Mouse (Mus musculus): ENCODE results near the gene Cchcr1.

The Cchcr1 gene

DNA sequence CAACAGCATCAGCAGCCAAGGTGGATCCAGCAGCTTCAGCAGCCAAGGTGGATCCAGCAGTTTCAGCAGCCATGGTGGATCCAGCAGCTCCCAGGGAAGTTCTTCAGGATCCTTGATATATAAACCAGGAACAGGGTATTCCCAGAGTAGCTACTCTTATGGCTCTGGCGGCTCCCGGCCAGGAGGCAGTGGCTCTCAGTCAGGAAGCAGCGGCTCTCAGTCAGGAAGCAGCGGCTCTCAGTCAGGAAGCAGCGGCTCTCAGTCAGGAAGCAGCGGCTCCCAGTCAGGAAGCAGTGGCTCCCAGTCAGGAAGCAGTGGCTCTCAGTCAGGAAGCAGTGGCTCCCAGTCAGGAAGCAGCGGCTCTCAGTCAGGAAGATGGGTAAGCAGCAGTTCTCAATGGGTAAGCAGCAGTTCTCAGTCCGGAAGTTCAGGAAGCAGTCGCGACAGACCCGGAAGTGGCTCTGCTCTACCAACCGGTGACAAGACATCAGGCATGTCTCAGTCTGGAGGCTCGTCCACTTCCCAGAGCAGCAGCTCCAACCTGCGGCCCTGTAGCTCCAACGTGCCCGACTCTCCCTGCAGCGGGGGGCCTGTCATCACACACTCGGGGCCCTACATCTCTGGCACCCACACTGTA, 38.0 kb downstream of the Cchcr1 start:
- in situ Hi-C loops (cut with MboI, MseI) = loop anchor here (5.0 kb wide), 1 partner anchor 62 kb away; no protein-coding TSS in a partner anchor

DNA sequence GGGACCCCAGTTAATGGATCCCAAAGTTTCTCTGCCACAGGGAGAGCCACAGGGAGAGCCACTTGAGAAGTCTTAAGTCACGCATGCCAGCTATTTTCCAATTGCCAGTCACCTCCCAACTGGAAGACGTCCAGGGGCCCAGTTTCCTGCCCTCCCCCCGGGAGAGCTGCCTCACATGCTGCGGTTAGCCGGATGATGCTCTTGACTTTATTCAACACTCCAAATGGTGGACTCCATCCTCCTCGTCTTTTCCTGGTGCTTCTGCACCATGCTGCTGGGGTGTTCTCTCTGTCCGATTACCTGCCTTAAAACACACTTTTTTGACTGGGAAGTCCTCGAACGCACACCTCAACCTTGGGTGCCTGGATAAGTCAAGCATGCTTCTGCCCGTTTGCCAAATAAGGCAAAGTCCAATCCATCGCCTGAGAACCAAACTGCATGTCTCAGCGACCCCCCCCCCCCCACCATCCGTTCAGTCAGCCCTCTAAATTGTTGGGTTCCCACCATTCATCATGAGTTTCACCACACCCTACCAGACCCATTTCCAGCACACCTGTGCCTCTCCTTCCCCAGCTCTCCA, 39.4 kb downstream of the Cchcr1 start:
- in situ Hi-C loops (cut with MboI, MseI) = no loop called here

DNA sequence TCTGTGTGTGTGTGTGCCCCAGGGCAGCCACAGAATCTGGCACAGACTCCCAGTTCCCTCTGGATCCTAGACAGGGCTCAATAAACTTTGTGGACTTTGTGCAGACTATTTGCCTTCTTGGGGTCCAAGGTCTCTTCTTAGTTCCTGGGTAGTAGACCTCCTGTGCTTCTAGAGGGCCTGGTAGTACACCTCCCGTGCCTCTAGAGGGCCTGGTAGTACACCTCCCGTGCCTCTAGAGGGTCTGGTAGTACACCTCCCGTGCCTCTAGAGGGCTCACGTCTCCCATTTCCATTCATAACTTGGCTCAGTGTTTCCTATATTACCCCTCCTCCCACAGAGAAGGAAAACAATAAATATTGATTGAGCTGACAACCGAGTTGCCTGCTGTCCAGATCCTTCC, 39.9 kb downstream of the Cchcr1 start:
- in situ Hi-C loops (cut with MboI, MseI) = no loop called here

DNA sequence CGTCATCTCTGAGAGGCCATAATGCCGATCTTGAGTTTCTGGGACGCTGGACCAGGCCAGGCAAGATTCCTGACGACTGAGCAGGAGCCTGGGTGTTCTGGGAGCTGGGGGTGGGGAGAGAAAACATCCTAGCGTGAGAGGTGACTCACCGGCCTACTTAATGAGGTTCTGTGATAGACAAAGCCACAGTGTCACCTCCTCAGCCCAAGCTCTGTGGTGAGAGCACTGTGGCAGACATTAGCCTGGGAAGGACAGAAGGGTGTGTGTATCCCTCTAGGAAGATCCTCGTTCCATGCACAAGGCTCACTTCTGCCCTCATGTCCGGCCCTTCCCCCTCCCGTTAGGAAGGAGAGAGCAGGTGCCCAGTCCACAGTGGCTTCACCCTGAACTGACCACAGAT, 40.5 kb downstream of the Cchcr1 start:
- in situ Hi-C loops (cut with MboI, MseI) = no loop called here

DNA sequence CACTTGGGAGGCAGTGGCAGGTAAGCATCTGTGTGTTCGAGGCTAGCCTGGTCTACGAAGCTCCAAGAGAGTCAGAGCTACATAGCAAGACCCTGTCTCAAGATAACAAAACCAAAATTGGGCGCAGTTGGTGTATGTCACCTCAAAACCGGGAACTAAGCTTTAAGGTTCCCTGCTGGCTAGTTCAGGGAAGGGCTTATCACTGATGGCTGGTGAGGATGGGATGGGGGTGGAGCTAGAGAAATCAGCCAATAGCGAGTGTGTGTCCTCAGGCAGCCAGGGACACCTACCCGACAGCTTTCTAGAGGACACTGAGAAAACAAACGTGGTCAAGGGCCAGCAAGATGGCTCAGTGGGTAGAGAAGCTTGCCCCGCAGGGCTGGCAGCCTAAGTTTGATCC, 41.3 kb downstream of the Cchcr1 start:
- in situ Hi-C loops (cut with MboI, MseI) = no loop called here

DNA sequence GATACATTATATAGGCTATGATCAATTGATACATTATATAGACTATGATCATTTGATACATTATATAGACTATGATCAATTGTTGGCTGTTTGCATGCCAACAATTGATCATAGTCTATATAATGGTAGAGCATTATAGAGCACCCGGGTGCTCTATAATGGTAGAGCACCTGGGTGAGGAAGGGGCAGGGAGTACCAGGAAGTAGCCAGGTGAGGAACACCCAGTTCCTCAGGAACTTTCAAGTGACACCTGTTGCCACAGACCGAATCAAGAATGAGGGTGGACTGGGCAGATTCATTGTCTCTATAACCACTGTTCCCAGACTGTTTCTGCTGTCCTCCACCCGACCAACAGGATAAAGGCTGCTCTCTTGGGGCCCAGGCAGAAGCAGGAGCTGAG, 50.2 kb downstream of the Cchcr1 start, which contains the start of gene 2300002M23Rik:
Gene 2300002M23Rik (plus strand): TSS at position 301 of the 400 bp plus-strand sequence.
- in situ Hi-C loops (cut with MboI, MseI) = no loop called here

DNA sequence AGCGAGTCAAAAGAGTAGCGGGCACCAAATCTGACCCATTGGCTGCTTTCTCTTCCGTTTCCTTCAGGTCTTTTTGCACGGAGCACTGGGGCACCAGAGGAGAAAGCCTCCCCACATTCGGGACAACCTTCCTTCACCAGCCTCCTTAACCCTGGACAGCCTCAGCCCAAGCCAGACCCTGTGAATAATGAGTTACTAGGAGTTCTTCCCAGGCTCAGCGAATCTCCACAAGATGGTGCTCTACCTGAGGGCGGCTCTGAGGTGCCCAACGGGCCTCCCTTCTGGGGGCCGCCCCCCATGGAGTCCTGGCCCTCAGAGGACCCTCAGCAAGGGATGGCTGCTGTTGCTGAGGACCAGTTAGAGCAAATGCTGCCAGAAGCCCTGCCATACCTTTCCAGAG, 50.9 kb downstream of the Cchcr1 start:
- in situ Hi-C loops (cut with MboI, MseI) = no loop called here

DNA sequence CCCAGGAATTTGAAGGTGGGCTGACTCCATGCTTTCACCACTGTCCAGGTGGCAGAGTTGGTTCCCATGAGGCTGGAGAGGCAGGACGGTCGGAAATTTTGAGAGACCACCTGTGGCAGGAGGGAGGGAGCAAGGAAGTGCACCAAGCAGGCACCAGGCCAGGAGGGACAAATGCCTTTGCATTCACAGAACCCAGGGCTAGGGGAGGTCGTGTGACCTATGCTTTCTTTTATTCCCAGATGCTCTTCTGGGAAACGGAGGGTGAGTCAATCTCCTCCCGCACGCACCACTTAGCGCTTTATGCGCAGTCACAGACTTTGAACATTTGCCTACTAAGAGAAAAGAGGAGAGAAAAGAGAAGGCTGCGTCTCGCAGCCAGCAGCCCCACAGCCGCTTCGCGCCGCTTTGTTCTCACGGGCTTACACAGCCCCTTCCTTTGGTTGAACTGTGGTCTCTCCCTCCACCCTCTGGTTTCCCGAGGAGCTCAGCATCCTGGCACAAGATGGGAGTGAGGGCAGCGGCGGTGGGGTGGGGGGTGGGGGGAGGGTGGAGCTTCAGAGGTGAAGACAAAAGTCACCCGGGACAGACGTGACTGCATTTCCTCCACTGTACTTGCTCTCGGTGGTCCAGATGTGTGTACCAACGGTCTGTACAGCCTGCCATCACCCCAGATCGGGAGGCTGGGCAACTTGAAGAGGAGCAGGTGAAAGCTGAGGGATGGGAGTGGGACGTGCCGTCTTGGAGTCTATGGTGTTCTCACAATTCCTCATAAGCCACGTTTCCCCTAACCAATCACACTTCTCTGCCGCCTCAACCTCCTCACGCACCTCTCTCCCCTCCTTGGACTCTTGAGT, 52.4 kb downstream of the Cchcr1 start:
- in situ Hi-C loops (cut with MboI, MseI) = no loop called here

DNA sequence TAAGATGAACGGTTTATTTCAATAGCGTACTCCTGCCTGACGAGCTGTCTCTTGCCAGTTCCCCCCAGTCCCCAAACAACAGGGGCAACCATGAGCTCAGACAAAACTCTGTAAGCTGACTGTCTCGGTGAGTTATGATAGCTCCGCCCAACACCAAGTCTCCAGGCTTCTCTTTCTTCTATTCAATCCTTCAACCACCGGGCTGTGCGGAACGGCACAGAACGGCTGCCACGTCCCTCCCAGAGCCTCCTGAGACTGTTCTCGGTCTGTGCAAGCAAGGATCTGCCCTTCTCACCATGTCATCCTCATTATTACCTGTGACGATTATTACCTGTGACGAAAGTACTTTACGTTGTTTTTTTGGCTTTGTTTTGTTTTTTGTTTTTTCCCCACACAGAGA, 53.9 kb downstream of the Cchcr1 start:
- in situ Hi-C loops (cut with MboI, MseI) = no loop called here

DNA sequence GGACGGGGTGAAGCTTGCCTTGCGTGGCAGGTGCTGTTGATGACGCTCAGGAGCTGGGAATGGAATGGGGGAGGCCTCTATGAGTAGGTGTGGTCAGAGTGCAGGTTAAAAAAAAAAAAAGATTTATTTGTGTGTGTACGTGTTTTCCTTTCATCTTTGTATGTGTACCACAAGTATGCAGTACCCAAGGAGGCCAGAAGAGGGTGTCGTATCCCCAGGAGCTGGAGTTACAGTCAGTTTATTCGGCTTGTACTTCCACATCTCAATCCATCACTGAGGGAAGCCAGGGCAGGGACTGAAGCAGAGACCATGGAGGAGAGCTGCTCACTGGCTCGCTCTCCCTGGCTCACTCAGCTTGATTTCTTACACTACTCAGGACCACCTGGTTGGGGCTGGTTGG, 54.6 kb downstream of the Cchcr1 start:
- in situ Hi-C loops (cut with MboI, MseI) = no loop called here

DNA sequence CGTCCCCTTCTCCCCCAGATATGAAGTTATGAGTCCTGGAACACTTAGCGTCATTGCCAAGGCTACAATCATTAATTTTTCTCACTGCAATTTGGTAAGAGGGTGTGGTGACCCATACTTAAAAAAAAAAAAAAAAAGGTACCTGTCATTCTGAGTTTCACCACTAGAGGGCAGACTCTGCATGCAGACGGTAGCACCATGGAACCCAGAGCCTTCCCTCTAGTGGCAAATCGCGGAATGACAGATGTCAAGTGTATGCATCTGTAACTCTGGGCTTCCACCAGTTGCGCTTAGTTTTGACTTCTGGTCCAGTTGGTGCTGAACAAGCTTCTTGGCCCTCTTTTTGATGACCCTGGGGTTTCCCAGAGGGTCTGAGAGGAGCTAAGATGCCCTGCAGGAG, 61.3 kb downstream of the Cchcr1 start:
- in situ Hi-C loops (cut with MboI, MseI) = no loop called here

Measured in T-helper 2 cell (primary cell).